Mouse (Mus musculus) gastrocnemius, postnatal 25 days (tissue): ENCODE data around the gene Myo1e. TPM values are rescaled to one million over a fixed set of nuclear protein-coding genes. Genes with fewer than 3 reads are reported as not detected.
A peak's percentile ranks its signal among the peaks of the same experiment; 100 is the strongest.
"Not testable (repeated sequence)": the region's sequence is repeated elsewhere in the genome, so short reads cannot be mapped to it uniquely, and the experiment has no call there.

Experiments
- DNase-seq: peaks from one replicate; pipeline ENCODE4 v3.0.0; 2022
- total RNA-seq, 2 experiments: library from RNA; stranded (reverse); gene quantifications; 1 replicate in 1 of 2; 2 replicates in 1 of 2; pipeline ENCODE4 v1.2.3; 2021

Gene Myo1e
- total RNA-seq, 2 experiments from 2014 or later = 8.6 to 8.9 TPM

DNA sequence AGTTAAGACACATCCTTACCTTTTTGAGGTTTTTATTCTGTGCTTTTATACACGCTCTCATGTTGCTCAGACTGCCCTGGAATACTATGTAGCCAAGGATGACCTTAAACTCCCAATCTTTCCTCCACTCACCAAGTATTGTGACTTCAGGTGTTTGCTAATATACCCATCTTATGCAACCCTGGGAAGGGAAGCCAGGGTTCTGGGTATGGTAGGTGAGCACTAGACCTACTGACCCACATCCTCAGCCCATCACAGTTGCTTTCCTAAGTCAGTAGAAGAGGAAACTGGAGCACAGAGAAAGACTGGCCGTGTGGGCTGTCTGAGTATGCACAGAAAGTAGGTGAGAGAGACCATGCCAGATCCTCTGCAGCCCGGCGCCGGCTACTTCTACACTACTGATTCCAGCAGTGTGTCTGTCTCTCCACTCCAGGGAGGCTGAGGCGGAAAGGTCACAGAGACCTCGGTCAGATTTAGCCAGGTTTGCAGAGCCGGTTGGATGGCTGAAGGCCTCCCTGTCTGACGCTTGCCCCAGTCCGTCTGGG, 44.4 kb downstream of the Myo1e start:
- DNase-seq = no peak

DNA sequence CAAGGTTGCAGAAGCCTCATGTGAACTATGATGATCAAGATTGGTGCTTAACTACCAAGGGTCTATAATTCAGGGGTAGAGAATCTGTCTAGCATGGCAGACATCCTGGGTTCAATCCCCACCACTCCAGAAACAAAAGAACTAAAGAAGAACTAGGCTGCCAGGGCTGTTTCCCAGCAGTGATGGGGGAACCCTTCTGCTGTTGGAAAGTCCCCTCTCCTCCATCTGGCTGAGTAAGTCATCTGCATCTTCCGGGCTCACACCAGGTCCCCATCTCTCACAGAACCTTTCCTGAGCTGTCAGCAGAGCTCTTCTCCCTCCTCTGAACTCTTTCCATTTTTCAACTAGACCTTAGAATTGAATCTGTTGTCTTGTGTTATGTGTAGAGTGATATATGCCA, 45.9 kb downstream of the Myo1e start:
- no peak for DNase-seq

DNA sequence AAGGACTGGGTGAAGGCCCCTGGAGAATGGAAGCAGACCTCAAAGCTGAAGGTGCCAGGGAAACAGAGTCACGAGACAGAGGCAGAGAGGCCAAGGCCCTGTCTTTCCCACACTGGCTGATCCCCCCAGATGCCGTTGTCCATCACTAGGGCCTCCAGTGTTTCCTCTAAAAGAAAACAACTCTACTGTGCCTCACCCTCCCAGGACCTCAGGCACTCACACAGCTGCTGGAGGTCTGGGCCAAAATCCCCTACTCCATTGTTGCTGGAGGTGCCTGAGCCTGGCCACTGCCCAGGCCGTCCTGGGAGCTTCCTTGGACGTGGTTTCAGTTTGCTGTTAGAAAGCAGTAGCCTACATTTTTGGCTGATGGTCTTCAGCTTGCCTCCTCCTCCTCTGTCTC, 47.9 kb downstream of the Myo1e start:
- peak; percentile 49 for DNase-seq

DNA sequence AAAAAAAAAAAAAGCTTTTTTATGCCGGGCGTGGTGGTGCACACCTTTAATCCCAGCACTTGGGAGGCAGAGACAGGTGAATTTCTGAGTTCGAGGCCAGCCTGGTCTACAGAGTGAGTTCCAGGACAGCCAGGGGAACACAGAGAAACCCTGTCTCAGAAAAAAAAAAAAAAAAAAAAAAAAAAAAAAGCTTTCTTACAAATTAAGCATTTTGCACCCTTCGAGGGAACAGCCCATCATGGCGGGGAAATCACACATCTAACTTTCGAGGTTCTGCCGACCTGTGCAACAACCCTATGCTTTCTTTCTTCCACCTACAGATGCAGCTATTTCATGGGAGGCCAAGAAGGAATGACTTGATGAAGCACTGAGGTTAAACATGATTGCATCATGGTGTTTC, 48.9 kb downstream of the Myo1e start:
- DNase-seq = not testable (repeated sequence)

DNA sequence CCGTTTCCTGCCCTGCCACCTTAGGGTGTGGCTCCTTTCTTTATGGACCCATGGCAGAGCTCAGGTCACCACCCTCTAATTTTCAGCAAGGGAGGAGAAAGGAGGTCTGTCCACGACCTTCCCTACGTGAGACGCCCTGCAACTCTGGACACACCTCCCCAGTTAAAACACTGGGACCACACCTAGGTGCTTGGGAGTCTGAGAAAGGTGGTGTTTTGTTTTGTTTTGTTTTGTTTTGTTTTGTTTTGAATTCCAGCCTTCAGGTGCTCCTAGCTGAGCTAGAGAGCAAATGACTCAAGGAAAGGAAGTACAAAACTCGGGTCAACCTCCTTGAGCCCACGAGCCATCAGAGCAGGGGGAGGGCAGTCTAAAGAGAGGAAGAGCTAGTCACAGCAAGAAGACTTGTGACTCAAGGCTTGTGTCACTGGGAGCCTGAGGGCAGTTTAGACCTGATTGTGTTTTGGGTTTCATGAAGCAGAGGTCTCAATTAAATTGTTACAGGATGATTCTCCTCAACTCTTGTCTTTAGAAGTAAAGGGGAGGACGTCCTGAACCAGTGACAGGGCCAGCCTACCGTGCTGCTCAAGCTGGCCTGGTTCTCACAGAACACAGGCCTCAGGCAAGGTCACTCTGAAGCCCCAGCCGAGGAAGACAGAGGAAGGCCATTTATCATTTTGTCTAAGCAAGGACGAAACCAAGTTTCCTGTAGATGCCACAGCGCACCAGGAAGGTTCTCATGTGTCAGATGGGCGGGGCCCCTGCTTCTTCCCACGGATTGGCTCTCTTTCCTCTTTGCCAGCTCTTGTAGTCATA, 50.3 kb downstream of the Myo1e start:
- DNase-seq = no peak

DNA sequence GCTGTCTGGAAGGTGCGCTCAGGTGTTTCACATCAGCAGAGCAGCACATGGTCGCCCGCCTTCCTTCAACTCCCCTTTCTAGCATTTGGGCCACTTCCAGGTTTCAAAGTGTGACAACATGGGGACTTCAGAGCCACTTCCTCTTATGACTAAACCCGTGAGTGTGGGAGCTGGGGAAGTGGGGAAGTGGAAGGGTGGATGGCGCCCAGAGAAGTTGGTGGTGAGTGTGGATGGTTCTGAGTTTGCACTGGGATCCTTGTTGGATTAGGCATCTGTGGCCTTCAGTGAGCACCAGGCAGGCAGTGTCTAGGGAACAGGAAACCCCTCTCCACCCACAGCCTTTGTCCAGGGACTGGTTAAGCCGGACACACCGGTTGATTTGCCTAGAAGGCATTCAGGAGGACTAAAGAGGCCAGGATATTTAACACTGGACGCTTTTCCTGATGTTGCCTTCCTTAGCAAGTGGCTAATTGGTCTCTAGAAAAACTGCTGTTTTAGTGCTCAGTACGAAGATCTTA, 53.2 kb downstream of the Myo1e start:
- DNase-seq = no peak

DNA sequence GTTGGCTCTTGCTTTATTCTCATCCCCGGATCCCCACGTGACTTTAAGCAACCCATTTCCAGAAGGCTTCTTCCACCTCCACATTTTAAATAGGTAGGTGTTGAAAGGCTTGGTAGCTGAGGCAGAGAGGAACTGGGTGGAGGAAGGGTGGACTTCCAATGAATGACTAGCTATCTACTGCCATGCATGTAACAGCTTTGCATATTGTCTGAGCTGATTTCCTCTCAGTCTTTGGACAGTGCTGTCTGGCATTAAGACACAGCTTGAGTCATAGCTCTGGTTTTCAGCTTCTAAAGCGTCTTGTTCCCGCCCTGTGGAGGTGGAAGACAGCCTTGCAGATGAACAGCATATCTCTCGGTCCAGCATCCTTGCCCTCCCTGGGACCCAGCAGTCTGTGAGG, 54.5 kb downstream of the Myo1e start:
- DNase-seq = no peak

DNA sequence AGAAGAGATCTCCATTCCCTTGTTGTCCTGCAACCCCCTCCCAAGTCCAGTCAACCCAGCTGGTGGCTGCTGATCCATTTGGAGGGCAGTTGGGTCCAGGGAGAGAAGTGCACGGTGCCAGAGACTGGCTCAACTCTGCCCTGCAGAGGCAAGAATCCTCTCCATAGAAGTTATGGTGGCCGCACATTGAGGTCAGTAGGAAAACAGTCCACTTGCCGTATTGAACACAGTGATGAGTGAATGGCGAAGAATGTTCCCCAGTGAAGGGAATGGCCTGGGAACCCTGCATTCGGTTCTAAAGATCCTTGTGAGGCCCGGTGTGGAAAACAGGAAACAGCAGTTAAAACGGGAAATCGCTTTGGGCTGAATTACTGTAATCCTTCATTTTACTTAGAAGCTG, 56.0 kb downstream of the Myo1e start:
- no peak for DNase-seq

DNA sequence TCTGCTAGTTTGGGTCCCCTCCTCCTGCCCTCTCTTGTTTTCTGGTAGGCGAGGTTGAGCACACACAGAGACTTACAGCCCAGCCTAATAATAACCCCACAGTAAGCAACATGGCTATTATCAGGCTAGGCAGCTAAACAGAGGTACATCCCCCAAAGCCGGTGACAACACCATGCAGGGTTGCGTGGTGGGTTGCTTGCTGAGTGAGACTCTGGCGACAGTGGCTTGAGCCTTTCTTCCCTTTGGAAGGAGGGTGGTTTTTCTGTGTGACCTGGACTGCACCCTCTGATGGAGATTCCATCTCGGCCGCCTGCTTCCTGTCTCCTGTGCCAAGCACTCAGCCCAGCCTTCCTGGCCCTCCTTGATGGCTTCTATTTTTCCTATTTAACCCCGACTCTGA, 56.6 kb downstream of the Myo1e start:
- peak; percentile 59 for DNase-seq

DNA sequence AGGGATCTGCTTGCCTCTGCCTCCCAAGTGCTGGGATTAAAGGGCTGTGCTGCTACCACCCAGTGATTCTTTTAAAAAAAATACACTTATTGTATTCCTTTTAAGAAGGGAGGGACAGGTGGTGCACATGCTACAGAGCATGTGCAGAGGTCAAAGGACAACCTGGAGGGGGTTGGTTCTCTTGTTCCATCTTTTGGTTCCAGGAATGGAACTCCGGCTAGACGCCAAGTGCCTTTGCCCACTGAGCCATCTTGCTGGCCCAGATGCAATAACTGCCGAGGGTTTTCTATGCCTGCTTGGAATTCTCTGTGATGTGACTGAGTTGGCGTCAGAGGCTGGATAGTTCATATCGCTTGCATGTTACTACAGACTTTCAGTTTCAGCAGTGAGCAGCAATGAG, 58.4 kb downstream of the Myo1e start:
- DNase-seq = no peak

DNA sequence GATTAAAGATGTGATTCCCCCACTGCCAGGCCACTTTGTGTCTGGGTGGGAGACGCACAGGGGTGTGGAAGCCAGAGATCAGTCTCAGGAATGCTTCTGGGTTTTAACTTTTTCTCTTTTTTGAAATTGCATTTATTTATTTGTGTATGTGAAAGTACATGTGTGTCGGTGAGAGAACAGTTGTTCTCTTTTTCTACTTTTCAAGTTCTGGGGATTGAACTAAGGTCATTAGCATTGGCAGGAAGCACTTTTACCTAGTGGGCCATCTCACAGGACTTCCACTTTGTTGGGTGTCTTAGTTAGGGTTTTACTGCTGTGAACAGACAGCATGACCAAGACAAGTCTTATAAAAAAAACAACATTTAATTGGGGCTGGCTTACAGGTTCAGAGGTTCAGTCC, 59.0 kb downstream of the Myo1e start:
- DNase-seq = no peak

DNA sequence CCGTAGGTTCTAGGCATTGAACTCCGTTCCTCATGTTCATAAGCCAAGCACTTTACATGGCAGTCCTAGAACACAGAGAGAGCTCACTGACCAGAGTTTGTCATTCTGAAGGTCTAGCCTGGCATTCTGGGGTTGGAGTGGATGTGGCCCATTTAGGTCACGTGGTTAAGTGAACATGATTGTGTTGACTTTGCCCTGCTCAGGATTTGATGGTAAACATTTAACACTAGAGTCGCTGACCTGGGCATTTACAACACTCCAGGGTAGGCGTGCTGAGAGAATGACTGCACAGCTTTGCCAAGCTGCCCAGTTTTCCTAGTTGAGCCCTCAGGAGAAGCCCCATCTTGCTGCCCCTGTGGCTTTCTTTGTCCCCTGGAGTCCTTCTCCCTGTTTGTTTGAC, 60.0 kb downstream of the Myo1e start:
- no peak for DNase-seq

DNA sequence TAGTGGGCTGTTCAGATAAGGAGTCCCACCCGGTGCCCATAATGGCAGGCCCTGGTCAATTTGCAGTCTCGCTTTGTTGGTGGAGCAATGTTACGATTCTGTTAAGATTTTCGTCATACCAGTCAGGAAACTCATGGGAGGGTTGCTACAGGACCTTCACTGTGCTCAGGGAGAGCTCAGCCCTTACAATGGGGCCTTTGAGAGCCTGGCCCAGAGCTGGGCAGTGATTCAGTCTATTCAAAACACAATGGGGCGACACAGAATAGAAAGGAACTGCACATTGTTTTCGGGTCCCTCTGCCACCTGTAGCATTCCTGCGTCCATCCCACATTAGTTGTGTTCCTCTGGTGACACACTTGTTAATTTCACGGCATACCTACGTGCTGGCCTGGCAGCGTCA, 62.2 kb downstream of the Myo1e start:
- no peak for DNase-seq

DNA sequence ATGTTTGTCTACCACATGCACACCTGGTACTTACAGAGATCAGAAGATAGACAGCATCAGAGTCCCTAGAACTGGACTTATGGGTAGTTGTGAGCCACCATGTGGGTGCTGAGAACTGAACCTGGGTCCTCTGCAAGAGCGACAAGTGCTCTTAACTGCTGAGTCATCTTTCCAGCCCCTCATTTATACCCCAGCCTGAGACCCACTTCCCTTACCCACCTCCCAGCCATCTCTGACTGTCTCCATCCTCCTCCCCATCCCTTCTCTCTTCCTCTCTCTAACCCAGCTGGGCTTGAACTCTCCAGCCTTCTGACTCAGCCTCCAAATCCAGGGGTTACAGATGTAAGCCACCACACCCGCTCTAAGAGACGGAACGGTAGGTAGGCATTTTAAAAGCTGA, 63.3 kb downstream of the Myo1e start:
- no peak for DNase-seq

DNA sequence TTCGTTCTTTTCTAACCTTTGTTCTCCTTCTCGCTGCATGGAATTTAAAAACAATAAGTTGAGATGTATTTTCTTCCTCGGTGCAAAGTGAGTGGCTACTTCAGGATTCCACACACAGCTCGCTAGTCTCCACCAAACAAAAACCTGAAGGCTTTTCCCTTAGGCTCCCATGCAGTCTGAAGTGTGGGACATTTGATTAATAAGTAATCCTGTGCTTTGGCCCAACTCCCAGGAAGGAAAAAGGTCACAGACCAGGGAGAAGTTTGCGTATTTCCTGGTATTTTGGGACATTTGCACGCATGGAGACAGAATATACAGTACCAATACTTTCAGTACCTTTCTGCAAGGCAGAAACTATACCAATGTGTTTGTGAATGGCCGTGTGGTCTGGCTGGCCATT, 64.0 kb downstream of the Myo1e start:
- no peak for DNase-seq

DNA sequence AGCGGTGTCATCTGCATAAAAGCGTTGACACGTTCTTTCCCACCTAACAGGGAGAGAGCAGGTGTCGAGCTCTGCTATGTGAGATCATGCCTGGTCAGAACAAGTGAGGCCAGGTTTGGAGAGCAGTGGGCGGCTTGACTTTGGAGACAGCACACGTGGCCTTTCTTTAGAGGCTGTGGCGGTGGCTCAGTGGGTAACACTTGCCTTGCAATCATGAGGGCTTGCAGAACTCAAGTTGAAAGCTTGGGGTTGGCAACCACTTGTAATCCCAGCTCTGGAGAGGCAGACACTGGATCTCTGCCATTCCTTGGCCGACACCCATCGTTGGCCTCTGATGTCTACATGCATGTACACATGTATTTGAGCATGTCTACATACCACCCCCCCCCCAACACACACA, 64.5 kb downstream of the Myo1e start:
- DNase-seq = no peak

DNA sequence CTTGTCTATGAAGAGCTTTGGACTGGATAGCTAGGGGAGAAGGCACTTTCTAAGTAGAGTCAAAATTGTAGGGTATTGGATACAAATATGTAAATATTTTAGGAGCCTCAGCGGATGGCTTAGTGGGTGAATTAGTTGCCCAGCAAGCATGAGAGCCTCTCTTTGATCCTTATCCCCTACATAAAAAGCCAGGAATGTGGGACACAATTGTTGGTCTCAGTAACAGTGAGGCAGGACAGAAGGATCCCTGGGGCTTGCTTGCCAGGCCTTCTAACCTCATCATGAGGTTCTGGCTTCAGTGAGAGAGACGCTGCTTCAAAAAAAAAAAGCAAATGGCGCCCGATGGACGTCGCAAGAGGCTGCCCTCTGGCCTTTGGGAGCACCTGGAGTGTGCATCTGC, 66.9 kb downstream of the Myo1e start:
- DNase-seq = no peak

DNA sequence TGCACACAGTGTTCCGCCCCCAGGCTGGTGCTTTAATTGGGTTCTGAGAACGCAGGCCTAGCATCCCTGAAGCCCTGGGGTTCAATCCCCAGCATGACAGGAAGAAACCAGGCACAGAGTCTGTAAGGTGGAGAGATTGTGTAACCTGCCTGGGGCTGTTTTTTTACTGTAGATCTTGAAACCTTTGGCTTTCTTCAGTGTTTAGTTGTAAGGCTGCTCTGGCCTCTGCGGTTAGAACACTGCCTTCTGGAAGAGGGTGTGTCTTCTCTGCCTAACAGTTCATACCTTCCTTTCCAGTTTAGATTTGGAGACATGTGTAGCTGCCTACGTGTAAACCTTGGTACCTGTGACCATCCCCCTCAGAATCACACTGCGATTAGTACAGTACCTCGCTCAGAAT, 67.3 kb downstream of the Myo1e start:
- no peak for DNase-seq

DNA sequence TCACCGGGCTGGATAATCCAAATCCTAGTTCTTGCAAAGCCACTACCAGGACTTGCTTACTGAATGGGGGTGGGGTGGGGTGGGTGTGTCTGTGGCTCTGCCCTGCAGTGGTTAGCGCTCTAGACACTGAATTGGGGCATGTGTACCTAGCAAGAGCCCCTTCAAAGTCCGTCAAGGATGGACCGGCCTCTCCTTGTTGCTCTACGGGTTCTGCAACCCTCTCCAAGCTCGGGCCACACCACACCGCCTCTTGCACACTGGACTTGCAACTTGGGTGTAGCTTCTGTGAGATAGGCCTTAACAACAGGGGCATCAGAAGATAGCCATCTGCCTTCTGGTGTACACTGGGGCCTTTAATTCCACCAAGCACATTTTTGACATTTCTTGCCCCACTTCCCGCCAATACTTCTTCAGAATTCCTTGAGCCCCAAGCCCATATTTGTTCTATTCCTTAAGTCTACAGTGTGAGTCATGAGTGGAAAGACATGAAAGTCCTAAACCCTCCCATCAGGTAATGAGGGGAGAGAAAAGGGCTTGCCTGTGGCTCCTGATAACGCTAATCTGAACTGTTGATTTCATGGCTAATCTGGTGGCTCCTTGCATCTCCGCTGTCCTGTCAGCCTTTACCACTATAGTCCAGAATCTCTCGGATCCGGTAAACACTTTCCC, 67.9 kb downstream of the Myo1e start:
- no peak for DNase-seq

DNA sequence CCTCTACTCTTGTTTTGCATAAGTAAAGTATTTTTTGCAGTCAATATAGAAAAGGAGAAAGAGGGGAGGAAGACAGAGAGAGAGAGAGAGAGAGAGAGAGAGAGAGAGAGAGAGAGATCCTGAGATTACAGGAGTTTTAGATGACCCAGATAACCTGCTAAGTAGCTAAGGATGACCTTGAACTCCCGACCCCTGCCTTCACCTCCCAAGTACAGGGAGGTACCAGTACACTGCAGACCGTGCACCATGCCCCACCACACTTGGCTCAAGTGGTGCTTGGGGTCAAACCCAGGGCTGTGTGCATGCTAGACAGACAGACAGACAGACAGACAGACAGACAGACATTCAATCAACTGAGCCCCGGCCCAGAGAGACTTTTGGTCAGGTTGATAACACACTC, 69.9 kb downstream of the Myo1e start:
- no peak for DNase-seq

DNA sequence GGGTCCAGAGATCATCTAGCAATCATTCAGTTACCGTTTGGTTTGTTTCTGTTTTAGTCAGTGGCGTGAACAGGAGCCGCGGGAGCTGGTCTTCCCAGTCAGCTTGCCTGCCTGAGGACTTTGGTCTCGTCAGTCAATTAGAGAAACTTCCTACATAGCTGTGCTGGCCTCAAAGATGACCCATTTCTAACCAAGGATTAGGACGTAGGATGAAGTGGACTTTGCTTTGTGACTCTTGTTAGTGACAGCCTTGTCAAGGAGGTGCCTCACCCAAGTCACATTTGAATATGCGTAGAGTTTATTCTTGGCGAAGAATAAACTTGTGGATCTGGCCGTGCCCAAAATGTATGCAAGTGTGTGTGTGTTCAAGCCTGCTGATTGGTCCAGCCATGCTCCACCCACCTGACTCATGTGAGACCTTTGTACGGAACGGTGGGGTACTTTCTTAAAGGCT, 70.4 kb downstream of the Myo1e start:
- no peak for DNase-seq

DNA sequence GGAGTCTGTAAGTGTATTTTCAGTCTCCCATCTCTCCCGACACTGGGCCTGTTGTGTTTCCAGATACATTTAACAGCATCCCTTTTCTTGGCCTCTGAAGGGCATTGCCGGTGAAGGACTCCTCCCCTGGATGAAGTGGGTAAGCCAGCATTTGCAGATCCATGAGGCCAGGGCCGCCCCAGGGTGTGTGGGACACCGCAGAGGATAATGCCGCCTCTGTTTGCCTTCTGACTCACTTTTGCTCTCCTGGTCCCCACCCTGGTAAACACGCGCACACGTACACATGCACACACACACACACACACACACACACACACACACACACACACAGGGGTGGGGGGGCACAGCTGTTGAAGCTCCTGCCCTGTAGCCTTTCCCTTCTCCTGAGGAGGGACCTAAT, 74.3 kb downstream of the Myo1e start:
- DNase-seq = no peak

DNA sequence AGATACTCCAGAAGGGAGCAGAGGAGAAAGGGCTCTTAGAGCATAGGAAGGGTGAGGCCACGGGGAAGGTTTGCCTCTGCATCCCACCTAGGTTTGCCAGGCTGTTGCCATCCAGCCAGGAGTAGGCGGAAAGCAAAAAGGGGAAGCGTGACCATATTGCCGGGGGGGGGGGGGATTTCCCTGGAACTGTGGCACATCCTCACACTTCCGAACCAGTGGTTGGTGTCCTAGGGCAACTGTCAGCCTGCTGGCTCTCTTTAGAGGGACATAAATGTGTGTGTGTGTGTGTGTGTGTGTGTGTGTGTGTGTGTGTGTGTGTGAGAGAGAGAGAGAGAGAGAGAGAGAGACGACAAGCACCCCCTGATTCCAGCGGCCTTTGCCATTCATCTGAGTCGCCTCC, 75.0 kb downstream of the Myo1e start:
- DNase-seq = no peak

DNA sequence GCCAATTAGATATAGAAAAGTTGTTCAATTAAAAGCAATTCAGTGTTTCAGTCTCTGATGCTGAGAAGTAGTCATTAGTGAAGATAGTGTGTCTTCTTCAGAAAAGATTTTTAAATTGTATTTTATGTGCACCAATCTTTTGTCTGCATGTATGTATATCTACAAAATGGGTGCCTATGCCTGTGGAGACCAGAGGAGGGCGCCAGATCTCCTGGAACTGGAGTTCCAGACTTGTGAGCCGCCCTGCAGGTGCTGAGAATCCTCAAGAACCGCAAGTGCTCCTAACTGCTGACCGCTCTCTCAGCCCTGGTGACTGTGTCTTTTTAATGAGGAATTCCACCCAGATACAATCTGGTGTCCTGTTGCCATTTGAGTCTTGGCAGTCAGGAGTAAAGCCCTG, 76.0 kb downstream of the Myo1e start:
- DNase-seq = no peak
